8 mouse cellular contexts compared by ENCODE assay signal in the genomic region with DNA sequence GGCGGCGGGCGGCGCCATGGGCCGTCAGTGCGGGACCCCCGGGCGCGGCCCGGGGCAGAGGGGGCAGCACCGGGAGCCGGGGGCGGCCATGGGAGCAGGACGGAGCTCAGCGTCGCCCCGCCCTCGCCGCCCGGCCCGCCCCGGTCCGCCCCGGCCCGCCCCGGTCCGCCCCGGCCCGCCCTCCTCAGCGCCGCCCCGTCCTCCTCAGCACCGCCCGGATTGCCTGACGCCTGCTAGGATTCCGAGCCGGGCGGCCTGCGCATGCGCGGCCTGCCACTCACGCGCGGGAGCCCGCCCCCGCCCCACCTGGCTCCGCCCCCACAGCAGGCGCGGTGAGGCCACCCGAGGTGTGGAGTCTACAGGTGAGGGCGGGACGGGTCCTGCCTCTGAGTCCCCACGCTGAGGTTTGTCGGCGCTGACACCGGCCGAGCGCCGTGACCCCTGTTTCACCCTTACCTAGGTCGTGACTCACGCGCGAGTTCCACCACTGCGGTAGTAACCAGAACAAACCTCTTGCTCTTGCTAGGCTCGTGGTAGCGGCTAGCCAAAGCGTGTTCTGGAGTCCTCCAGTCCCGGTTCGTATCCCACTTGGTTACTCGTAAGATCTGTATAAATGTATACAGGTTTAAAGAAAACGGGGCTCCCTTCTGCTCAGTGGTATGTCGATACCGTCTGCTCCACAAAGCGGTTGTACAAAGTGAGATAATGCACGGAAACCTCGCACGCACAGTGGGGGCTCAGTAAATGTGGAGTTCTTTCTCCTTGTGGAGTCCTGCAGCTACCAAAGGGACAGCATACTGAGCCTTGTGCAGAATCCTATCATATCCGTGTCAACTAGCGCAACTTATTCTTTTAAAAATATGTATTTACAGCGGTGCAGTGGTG. TPM values are rescaled to one million over a fixed set of nuclear protein-coding genes. Genes with fewer than 3 reads are reported as not detected.
DNase-seq lines count a peak whose midpoint lies in the region; ATAC-seq and TF ChIP-seq lines count a peak whose summit lies in the region.

A gene (minus strand): TSS at position 51 of the 885 bp plus-strand sequence.

- DNase-seq in brain, embryonic 14.5 days (ENCODE audit: low read depth), result peak; percentile 95
- peak; percentile 95 for DNase-seq in kidney, postnatal 0 days (ENCODE audit: low spot score)
- peak; percentile 92 for DNase-seq in liver, embryonic 11.5 days (ENCODE audit: low spot score)
- peak; percentile 97 for DNase-seq in naive thymus-derived CD4-positive, alpha-beta T cell, adult 2 months (ENCODE audit: low read depth)

- no peaks in the 10 kb centered on the region for H3K36me3 ChIP-seq in C2C12 (ENCODE audit: control insufficient read depth, insufficient read depth)
- no peaks in the 10 kb centered on the region for H3K36me3 ChIP-seq in erythroblast, embryonic 14.5 days (ENCODE audit: control insufficient read depth)
- no peaks in the 10 kb centered on the region for H3K36me3 ChIP-seq in heart, embryonic 12.5 days
- H3K36me3 ChIP-seq in kidney, postnatal 0 days (ENCODE audit: insufficient read depth, low read length), result no peaks in the 10 kb centered on the region
- H3K36me3 ChIP-seq in liver, embryonic 11.5 days (ENCODE audit: control insufficient read depth, insufficient read depth, low read length), result no peaks in the 10 kb centered on the region
- no peaks in the 10 kb centered on the region for H3K36me3 ChIP-seq in stomach, embryonic 14.5 days (ENCODE audit: control insufficient read depth, insufficient read depth, low read length)

- H3K4me3 ChIP-seq in C2C12 (ENCODE audit: insufficient read depth, poor library complexity, severe bottlenecking), result peak within 1 kb of the TSS; percentile 69
- peak within 1 kb of the TSS; percentile 87 for H3K4me3 ChIP-seq in erythroblast, embryonic 14.5 days (replicated peaks)
- peak within 1 kb of the TSS; percentile 85 for H3K4me3 ChIP-seq in heart, embryonic 12.5 days
- H3K4me3 ChIP-seq in kidney, postnatal 0 days (replicated peaks; ENCODE audit: low read depth, low read length), result peak within 1 kb of the TSS; percentile 68
- peak within 1 kb of the TSS; percentile 85 for H3K4me3 ChIP-seq in liver, embryonic 11.5 days (ENCODE audit: low read depth, low read length)
- H3K4me3 ChIP-seq in stomach, embryonic 14.5 days (ENCODE audit: low read depth, low read length), result peak within 1 kb of the TSS; percentile 78

- H3K27ac ChIP-seq in heart, embryonic 12.5 days (ENCODE audit: poor library complexity, severe bottlenecking), result peak within 1 kb of the TSS; percentile 78
- H3K27ac ChIP-seq in kidney, postnatal 0 days, result peak within 1 kb of the TSS; percentile 76
- no peak within 1 kb of the TSS for H3K27ac ChIP-seq in liver, embryonic 11.5 days (ENCODE audit: low read depth, low read length)
- peak within 1 kb of the TSS; percentile 67; the same call in 1 of the 2 replicates for H3K27ac ChIP-seq in stomach, embryonic 14.5 days (ENCODE audit: low read length)

- peak within 1 kb of the TSS; percentile 90 for H3K9ac ChIP-seq in heart, embryonic 12.5 days
- H3K9ac ChIP-seq in kidney, postnatal 0 days (ENCODE audit: low read depth, low read length), result peak within 1 kb of the TSS; percentile 87
- H3K9ac ChIP-seq in liver, embryonic 11.5 days (ENCODE audit: low read depth, low read length), result peak within 1 kb of the TSS; percentile 77
- H3K9ac ChIP-seq in stomach, embryonic 14.5 days (replicated peaks; ENCODE audit: low read depth, low read length), result peak within 1 kb of the TSS; percentile 78

- no peak for TF ChIP-seq CTCF in C2C12 (IDR thresholded peaks at IDR 0.05; ENCODE audit: control insufficient read depth, insufficient read depth, insufficient read length)
- no peak for TF ChIP-seq CTCF in brain, embryonic 14.5 days (IDR thresholded peaks at IDR 0.05; ENCODE audit: borderline replicate concordance, extremely low read depth, insufficient read depth, insufficient read length)
- no peak for TF ChIP-seq CTCF in kidney, postnatal 0 days (IDR thresholded peaks at IDR 0.05; ENCODE audit: low read depth)

- H3ac ChIP-seq in C2C12 (ENCODE audit: control insufficient read depth, insufficient read length, low read depth), result peak within 1 kb of the TSS; percentile 76

- peaks cover 23% of the 10 kb centered on the region for H3K4me1 ChIP-seq in erythroblast, embryonic 14.5 days (ENCODE audit: control insufficient read depth)
- H3K4me1 ChIP-seq in heart, embryonic 12.5 days (replicated peaks), result peaks cover 56% of the 10 kb centered on the region
- H3K4me1 ChIP-seq in kidney, postnatal 0 days (replicated peaks; ENCODE audit: insufficient read depth, low read length), result peaks cover 14% of the 10 kb centered on the region
- H3K4me1 ChIP-seq in liver, embryonic 11.5 days (replicated peaks; ENCODE audit: control insufficient read depth, insufficient read depth, low read length), result no peaks in the 10 kb centered on the region
- peaks cover 11% of the 10 kb centered on the region; the same call in 1 of the 2 replicates for H3K4me1 ChIP-seq in stomach, embryonic 14.5 days (ENCODE audit: control insufficient read depth, insufficient read depth, low read length)

- H3K4me2 ChIP-seq in heart, embryonic 12.5 days, result peak within 1 kb of the TSS; percentile 78
- peak within 1 kb of the TSS; percentile 71 for H3K4me2 ChIP-seq in kidney, postnatal 0 days (ENCODE audit: low read length)
- H3K4me2 ChIP-seq in liver, embryonic 11.5 days, result peak within 1 kb of the TSS; percentile 90
- H3K4me2 ChIP-seq in stomach, embryonic 14.5 days (replicated peaks; ENCODE audit: low read depth, low read length), result peak within 1 kb of the TSS; percentile 65

- peak; percentile 37; the same call in 1 of the 2 replicates for TF ChIP-seq POLR2A in brain, embryonic 14.5 days (IDR thresholded peaks at IDR 0.05; ENCODE audit: borderline replicate concordance, extremely low read depth, insufficient read depth, insufficient read length, poor library complexity, severe bottlenecking)

- H3K79me3 ChIP-seq in C2C12 (ENCODE audit: low read depth), result peaks cover 13% of the 10 kb centered on the region

- 3% methylated on average over 55 of the region's 80 CpGs for WGBS in heart, embryonic 12.5 days
- WGBS in kidney, postnatal 0 days, result 3% methylated on average over 49 of the region's 80 CpGs
- WGBS in liver, embryonic 11.5 days, result 2% methylated on average over 56 of the region's 80 CpGs
- 3% methylated on average over 65 of the region's 80 CpGs for WGBS in stomach, embryonic 14.5 days

- H3K27me3 ChIP-seq in C2C12 (ENCODE audit: control insufficient read depth, insufficient read depth, insufficient read length), result no peaks in the 10 kb centered on the region
- peaks cover 40% of the 10 kb centered on the region for H3K27me3 ChIP-seq in erythroblast, embryonic 14.5 days (ENCODE audit: control insufficient read depth)
- no peaks in the 10 kb centered on the region for H3K27me3 ChIP-seq in heart, embryonic 12.5 days (replicated peaks)
- H3K27me3 ChIP-seq in kidney, postnatal 0 days (ENCODE audit: insufficient read depth, low read length), result no peaks in the 10 kb centered on the region
- H3K27me3 ChIP-seq in liver, embryonic 11.5 days (replicated peaks; ENCODE audit: control insufficient read depth, insufficient read depth, low read length), result peaks cover 11% of the 10 kb centered on the region
- no peaks in the 10 kb centered on the region for H3K27me3 ChIP-seq in stomach, embryonic 14.5 days (ENCODE audit: control insufficient read depth, insufficient read depth, low read length)

- peak; percentile 98 for ATAC-seq in heart, embryonic 12.5 days (ENCODE audit: insufficient number of reproducible peaks, low FRiP score)
- peak; percentile 97 for ATAC-seq in kidney, postnatal 0 days (replicated peaks; ENCODE audit: low FRiP score, low read depth)
- ATAC-seq in liver, embryonic 11.5 days (replicated peaks; ENCODE audit: low FRiP score), result peak; percentile 99
- ATAC-seq in stomach, embryonic 14.5 days (ENCODE audit: insufficient number of reproducible peaks, insufficient read depth, low FRiP score, low read depth), result peak; percentile 96

- no peaks in the 10 kb centered on the region; the same call in 1 of the 2 replicates for H3K9me3 ChIP-seq in erythroblast, embryonic 14.5 days (ENCODE audit: control insufficient read depth, low read length)
- no peaks in the 10 kb centered on the region for H3K9me3 ChIP-seq in heart, embryonic 12.5 days (replicated peaks)
- no peaks in the 10 kb centered on the region for H3K9me3 ChIP-seq in kidney, postnatal 0 days (replicated peaks; ENCODE audit: low read length)
- H3K9me3 ChIP-seq in liver, embryonic 11.5 days (ENCODE audit: control insufficient read depth, low read length), result no peaks in the 10 kb centered on the region
- H3K9me3 ChIP-seq in stomach, embryonic 14.5 days (ENCODE audit: control insufficient read depth, low read depth, low read length), result no peaks in the 10 kb centered on the region

- H3K79me2 ChIP-seq in C2C12 (ENCODE audit: control insufficient read depth, insufficient read depth), result peaks cover 40% of the 10 kb centered on the region

TF ChIP-seq in C2C12, 6 proteins besides CTCF, POLR2A, EP300 and RAD21:
- TF ChIP-seq CEBPB (IDR thresholded peaks at IDR 0.05; ENCODE audit: low read depth) (no peak), MAX (IDR thresholded peaks at IDR 0.05) (peak; percentile 42), MYOD1 (IDR thresholded peaks at IDR 0.05; ENCODE audit: control insufficient read depth, insufficient read length, low read depth) (no peak)

RNA-seq across cellular contexts. Expression of the gene that starts here (rescaled TPM):
- 43.5 TPM for polyA plus RNA-seq in C2C12 (2012; fragmentation: generic; extraction: Trizol)
- polyA plus RNA-seq in brain, embryonic 14.5 days (2012; rRNA removed), result 9.2 and 11.4 TPM in 2 replicates
- 0.07 and 0.12 TPM in 2 replicates for polyA plus RNA-seq in erythroblast, embryonic 14.5 days (2012)
- 40.1 and 42.0 TPM in 2 replicates for polyA plus RNA-seq in heart, embryonic 12.5 days (2016; fragmentation: Nextera tagmentation; extraction: Ambion mirVana)
- 18.3 and 20.0 TPM in 2 replicates for polyA plus RNA-seq in kidney, postnatal 0 days (2015; fragmentation: Nextera tagmentation; extraction: Ambion mirVana)
- polyA plus RNA-seq in liver, embryonic 11.5 days (2014; fragmentation: Nextera tagmentation; extraction: Ambion mirVana), result 4.6 and 5.2 TPM in 2 replicates
- 16.1 and 17.4 TPM in 2 replicates for polyA plus RNA-seq in stomach, embryonic 14.5 days (2014; fragmentation: Nextera tagmentation; extraction: Ambion mirVana)
